Mouse (Mus musculus) layer of hippocampus, adult 9-11 months (tissue): ENCODE data around the gene Aldh4a1.

Source experiments
- DNase-seq: peaks from one replicate; pipeline ENCODE4 v3.0.0; 2022

The Aldh4a1 gene

DNA sequence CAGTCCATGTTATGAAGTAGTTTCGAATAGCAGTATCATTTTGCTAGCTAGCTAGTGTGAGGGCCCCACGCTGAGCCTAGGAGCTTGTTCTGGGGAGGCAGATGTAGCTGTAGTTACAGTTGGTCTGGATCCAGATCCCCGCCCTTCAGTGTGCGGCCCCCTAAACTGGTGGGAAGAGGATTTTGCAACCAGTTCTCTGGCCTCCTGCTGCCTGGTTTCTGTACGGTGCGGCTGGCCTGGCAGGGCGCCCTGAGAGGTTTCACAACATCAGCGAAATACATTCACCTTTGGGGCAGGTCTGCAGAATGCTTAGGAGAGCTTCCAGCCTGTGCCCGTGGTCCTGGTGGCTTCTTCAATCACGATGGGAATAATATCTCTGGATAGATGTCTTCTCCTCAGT, 2.0 kb downstream of the Aldh4a1 start:
- DNase-seq, result peak; percentile 39

DNA sequence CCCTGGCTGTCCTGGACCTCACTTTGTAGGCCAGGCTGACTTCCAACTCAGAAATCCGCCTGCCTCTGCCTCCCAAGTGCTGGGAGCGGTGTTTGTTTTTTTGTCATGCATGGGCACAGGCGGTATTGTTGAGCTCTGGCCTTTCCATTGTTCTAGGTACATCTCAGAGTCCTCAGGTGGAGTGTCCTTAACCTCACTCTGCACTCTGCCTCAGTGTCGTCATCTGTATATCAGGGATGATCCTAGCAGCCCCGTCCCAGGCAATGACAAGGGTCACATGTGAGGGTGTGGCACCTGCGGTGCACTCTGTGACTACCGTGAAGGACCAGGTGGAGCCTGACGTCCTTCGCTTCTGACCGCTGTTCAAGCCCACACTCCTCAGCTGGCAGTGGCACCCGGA, 4.7 kb downstream of the Aldh4a1 start:
- DNase-seq, result no peak

DNA sequence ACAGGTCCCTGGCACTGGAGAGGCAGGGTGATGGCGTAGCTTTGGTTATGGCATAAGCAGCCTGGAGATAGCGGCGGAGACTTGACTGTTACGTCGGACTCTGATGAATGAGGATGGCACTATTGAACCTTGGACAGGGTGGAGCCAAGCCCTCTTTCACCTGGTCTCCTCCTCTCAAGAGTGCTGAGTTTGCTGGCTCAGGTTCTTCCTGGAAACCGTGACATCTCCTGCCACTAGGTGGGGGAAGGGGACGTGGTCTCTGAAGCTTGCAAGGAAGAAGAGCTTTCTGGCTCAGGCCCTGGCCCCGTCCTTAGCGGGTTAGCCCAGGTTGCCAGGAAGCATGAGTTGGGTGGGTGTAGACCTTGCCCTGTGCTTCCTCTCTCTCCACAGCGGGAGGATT, 7.5 kb downstream of the Aldh4a1 start:
- no peak for DNase-seq

DNA sequence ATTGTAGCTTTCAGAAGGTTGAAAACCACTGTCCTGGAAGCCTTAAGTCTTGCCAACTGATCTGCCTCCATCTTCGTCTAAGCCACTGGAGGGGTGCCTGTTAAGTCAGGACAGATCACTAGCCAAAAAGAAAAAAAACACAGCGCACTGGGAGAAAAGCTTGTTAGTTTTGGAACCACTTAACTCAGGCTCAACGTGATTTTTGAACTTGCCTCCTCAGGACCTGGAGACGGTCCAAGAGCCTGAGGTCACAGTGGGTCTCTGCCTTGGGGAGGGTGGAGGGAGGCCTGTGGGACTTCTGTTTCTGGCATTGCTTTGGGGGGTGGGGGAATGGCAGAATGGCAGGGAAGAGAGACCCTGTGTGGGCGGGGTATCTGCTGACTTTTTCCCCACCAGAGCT, 8.5 kb downstream of the Aldh4a1 start:
- no peak for DNase-seq

DNA sequence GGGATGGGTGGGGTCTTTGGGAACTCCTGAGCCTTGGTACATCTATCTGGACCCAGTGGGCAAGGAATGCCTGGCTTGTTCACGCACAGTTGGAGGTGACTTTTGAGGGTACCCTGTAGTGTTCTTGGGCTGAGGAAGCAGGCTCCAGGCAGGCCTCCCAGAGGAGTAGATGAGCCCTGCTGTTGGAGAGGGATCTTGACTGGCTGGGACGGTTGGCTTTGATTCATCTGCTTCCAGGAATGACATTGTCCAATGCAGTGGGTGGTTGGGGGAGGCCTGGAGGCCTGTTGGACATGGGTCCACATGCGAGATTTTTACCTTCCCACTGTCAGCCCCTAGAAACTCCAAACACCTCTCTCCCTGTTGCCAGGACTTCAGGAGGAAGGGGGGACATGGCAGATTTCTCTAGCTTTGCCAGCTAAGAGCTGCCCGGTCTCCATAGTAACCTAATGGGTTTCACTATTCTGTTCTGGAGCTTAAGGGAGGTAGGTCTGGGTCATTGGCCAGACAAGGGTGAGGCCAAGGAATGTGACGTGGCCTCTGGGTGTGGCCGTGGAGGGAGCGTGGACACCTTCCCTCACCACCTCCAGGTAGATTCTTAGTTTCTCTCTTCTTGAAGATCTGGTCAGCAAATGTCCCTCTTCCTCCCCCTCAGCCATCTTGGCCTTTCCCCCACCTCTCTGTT, 9.0 kb downstream of the Aldh4a1 start:
- no peak for DNase-seq

DNA sequence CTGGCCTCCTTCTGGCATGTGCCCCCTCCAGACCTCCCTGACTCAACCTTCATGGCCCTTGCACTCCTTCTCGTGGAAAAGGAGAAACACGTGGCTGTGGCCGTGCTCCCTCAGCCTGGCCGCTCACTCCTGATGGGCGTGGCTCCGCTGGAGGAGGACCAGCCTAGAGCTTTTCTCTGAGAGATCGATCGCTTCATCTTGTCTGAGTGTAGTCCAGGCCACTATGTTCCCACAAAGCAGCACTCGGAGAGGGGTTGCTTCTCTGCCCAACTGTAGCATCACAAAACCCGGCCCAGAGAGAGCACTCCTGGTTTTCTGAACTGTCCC, 9.6 kb downstream of the Aldh4a1 start:
- no peak for DNase-seq

DNA sequence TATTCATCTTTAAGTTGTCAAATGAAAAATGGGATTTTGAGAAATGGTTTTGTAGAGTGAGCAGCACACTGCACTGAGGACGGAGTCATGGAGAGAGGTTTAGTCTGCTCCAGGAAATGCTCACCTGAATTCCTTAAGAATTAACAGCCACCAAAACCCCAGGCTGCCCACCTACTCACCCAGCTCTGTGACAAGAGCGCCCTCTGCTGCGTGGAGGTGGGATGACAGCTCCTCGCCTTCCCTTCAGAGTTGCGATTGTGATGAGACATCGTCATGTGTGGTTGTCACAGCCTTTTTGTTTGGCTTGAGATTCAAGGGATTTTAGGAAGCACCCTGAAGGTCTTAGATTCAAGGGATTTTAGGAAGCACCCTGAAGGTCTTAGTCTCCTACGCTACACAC, 13.7 kb downstream of the Aldh4a1 start:
- DNase-seq, result peak; percentile 44

DNA sequence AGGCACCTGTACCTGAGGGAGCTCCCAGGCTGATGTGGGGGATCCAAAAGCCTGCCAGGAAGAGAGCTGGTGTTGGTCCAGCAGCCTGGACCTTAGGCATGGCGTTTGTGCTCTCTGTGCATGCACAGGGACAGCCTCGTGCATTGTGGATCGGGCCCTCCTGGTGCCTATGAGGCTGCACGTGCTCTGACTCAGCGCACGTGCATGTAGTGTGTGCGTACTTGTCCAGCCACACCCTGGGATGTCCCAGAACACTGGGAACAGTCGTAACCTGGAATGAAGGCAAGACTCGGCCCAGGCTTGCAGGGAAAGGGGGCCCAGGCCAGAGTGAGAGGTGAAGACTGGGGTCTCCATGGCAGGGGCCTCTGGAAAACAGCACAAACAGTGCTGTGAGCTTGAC, 15.2 kb downstream of the Aldh4a1 start:
- DNase-seq, result no peak

DNA sequence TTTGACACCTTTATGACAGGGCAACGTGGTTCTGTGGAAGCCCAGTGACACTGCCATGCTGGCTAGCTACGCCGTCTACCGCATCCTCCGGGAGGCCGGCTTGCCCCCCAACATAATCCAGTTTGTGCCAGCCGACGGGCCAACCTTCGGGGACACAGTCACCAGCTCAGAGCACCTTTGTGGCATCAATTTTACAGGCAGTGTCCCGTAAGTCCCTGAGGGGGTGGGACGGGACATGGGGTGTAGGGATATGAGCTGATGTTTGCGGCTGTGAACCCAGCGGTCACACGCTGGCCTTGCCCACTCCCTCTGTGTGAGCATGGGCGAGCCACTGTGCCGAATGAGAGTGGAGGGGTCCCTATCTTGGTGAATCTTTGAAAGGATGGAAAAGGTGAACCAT, 15.7 kb downstream of the Aldh4a1 start:
- no peak for DNase-seq

DNA sequence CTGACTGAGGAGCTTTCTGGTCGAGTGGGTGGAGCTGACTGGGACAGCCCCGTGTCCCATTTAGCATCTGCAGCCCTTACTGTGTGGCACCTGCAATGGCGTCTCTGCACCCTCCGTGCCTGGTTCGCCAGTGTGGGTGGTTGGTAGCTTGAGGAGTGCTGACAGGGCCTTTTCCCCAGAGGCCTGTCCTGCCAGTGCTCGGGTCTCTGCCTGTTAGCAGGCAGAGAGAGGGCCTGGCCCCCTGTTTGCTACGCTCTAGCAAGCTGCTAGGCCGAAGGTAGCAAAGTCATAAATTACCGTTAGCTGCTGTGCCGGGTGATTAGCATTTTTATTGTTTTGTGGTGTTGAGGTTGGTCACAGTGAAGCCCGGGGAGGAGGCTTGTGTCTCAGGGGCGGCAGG, 17.1 kb downstream of the Aldh4a1 start:
- no peak for DNase-seq

DNA sequence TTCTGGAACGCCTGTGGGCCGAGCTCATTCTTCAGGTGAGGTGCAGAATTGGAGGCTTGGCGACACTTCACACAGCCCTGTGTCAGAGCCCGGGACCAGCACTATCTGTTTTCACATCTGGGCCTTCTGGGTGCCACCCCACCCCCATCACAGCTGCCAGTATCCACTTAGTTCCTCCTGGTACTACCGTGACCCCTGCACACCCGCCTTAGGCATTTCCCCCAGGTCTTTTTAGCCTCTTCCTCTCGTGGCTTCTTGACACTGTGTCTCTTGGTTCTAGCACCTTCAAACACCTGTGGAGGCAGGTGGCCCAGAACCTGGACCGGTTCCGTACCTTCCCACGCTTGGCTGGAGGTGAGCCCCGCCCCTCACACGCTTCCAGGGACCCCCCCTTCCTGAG, 17.7 kb downstream of the Aldh4a1 start:
- no peak for DNase-seq

DNA sequence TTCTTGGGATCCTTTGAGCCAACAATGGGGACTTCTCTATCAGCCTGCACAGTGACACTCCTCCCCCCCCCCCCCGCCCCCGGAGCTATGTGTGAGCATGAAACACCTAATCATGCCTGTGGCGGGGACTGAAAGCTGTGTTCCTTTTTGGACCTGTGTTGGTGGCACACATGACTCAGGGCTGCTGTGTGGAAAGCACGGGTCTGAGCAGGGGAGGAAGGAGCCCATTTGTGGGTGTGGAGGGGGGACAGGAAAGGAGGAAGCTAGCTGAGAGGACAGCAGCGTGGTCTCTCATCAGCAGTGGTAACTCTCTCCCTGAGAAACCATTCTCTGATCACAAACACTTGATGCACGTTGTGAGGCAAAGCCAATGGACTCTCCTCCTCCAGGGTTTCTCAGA, 18.1 kb downstream of the Aldh4a1 start:
- DNase-seq, result no peak

DNA sequence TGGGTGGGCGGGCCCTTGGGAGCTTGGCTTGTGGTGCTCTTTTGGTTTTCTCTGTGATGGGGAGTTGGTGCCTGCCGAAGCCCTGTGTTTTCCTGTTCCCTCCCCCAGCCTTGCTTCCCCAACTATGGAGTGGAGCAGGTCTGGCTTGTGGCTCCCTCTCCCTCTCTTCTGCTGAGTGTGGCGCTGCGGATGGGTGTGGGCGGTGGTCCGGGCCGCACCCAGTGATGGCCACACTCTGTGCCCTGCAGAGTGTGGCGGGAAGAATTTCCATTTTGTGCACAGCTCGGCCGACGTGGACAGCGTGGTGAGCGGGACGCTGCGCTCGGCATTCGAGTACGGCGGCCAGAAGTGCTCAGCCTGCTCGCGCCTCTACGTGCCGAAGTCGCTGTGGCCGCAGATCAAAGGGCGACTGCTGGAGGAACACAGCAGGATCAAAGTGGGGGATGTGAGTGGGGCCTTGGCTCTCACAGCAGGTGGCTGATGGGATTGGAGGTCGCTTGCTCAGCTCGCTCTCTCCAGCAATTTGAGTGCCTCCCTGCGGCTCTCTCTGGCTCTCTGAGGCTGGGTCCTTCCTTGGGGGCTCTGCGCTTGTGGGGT, 19.3 kb downstream of the Aldh4a1 start:
- no peak for DNase-seq

DNA sequence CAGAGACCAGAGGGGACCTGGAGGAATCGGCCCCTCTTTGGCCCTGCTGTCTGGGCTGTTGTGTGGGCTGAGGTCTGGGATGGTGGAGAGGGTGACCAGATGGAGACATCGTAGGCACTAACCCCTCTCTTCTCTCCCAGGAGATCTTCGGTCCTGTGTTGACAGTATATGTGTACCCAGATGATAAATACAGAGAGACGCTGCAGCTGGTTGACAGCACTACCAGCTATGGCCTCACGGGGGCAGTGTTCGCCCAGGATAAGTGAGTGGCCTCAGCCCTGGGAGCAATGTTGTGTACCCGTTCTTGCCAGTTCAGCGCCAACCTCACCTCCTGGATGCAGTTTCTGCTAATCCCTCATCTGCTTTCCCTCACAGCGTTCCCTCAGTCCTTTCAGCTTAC, 21.3 kb downstream of the Aldh4a1 start:
- peak; percentile 59 for DNase-seq

DNA sequence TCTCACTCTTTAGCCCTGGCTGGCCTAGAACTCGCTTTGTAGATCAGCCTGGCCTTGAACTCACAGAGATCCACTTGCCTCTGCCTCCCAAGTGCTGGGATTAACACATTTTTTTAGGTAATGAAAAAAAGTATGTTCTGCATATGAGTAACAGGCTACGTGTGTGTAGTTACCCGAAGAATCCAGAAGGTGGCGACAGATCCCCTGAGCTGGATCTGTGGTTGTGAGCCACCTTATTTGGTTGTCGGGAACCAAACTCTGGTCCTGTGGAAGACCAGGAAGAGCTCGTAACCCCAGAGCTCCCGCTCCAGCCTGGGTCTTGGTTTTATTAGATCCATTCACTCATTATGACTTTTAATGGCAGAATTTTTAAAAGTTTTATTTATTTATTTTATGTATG, 24.2 kb downstream of the Aldh4a1 start:
- DNase-seq, result no peak

DNA sequence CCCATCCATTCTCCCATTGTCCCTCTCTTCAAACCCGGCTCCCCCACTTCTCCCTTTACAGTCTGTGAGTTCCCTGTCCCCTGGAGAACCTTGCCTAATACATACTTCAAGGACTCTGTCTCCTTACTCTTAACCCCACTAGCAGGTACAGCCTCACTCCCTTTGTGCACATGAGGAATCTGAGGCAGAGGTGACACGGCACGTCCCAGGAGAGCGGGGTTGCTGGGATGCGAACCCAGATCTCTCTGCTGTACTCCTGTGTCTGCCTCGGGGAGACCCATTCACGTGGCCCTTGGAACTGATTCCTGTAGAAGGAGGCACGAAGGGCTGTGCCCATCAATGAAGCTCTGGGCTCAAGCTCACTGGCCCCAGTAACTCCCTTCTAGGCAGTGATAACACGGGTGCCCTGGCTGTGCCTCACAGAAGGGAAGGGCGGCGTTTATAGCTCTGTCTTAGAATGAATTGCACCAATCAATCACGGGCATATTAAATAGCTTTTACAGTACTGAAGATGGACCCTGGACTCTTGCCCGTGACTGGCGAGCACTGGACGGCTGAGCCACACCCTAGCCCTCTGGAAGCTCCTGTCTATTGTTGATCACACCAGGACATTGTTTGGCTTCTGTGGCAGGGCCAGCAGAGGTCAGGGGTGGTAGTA, 27.5 kb downstream of the Aldh4a1 start:
- no peak for DNase-seq

DNA sequence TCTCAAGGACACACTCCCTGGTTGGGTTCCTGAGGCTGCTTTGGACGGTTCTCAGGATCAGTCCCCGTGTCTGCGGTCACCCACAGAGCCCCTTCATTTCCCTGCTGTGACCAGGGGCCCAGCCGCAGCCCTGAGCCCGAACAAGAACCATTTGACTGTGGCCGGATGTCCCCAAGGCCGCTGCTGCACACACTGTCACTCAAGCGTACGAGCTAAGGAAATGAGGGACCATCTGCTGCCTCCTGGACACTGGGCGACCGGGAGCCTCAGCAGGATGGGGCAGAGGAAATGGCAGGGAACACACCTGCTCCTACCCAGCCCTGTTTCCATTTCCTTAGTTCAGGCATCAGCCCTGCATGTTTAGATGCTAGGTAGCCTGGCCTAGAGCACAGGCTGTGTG, 28.2 kb downstream of the Aldh4a1 start:
- DNase-seq, result no peak

DNA sequence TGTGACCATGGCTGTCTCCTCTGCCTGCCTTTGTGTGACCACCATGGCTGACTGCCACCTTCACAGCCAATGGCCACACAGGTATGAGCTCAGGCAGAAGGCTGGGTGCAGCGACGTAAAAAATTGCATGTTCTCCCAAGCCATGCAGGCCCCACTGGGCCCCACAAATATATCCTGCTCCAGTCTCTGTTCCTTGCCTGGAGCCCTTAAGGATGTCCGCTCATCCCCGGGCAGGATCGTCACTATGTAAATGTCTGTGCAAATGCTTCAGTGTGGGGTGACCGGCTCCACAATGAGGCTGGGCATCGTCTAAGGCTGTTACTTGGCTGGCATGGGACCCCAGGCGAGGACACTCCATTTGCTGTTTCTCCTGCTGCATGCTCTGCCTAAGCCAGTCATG, 30.6 kb downstream of the Aldh4a1 start, which contains the start of gene Tas1r2:
Tas1r2 (plus strand) TSS at position 301 of the 400 bp plus-strand sequence.
- no peak for DNase-seq

DNA sequence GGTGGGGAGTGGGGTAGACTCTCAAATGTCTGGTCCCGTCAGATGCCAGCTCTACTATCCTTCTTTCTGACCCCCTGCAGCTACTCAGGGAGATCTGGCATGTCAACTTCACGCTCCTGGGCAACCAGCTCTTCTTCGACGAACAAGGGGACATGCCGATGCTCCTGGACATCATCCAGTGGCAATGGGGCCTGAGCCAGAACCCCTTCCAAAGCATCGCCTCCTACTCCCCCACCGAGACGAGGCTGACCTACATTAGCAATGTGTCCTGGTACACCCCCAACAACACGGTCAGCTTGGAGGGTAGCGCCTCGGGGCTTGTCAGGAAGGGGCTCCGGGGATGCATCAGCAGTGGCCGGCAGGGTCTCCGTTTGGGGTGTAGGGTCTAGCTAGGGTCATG, 39.2 kb downstream of the Aldh4a1 start:
- no peak for DNase-seq

DNA sequence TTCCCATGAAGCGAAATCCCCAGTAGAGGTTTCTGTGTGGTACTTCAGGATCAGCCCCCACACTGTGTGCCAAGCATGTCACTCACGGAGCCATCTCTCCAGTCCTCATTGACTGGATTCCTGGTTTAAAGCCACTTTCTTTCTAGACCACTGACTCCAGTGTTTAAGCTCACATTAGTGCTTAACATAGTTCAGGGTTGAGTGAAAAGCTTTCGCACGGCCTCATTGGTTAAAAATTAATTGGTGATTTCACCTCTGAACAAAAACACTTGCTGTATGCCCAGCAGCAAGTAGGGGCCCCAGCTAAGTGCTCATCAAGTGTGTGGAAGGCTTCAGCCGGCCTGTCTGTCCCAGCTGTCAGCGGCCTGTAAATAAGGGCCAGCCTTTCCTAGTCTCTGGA, 45.0 kb downstream of the Aldh4a1 start:
- DNase-seq, result no peak

DNA sequence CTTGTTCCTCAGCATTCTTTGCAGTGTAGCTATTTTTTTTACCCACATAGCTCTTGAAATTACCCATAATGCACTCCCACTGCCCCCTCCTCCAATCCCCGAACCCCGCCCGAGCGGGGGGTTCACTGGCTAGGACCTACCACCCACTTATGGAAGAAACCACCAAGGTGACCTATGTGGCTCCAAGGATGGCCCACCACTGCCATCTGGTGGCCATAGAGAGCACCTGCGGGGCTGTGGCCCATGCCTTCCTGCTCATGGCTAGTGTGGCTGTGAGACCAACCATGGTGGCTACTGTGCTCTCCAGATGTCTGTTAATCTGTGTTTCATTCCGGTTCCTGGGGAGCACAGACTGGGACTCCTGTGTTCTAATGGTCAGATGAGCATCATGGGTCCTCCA, 47.2 kb downstream of the Aldh4a1 start:
- DNase-seq, result peak; percentile 19

DNA sequence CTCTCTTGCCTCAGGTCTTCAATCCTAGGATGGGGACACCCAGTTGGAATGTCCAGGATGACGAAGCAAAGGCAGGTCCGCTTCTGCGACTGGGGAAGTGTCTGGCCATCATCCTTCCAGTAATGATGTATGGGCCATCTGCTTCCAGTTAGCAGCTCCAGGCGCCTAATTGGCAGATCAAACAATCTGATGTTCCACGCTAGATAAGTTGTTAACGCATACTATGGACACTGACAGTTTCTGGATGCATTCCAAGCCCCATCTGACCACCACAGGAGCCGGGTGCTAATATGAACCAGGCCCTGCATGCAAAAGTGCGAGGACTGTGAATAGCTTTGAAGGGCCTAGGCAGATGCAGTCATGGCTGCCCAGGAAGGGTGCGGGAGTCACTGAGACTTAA, 53.0 kb downstream of the Aldh4a1 start:
- no peak for DNase-seq

DNA sequence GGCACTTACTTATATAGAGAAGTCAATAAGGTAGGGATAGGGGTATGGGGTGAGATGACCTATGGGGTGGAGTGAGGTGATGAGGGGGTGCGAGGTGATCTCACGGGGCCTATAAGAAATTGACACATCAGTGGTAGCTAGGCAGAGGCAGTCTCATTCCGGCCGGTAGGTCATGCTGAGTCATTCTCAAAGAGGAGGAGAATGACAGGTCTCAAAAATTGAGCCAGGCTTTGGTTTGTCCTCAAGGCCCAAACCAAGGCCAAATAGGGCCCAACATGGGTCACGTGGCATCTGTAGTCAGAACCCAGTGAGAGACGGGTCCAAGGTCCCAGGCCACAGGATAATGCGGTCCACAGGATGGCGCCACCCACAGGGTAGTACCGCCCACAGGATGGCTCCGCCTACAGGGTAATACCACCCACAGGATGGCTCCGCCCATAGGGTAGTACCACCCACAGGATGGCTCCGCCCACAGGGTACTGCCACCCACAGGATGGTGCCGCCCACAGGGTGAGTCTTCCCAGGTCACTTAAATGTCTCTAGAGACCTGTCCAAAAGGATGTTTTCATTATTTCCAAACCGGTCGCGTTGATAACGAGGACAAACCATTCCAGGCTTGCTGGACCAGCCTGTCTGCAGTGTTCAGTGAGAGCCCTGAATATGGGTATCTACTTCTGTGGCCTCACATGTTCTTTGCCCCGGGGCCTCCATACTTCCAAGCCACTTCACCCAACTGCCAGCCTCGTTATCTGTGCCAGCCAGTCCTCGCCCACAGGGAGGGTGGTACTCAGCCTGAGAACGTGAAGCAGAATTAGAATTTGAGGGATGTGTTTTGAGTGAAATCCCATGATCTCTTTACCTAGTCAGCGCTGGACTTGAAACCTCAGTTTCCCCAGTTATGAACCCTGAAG, 61.3 kb downstream of the Aldh4a1 start:
- DNase-seq, result no peak

DNA sequence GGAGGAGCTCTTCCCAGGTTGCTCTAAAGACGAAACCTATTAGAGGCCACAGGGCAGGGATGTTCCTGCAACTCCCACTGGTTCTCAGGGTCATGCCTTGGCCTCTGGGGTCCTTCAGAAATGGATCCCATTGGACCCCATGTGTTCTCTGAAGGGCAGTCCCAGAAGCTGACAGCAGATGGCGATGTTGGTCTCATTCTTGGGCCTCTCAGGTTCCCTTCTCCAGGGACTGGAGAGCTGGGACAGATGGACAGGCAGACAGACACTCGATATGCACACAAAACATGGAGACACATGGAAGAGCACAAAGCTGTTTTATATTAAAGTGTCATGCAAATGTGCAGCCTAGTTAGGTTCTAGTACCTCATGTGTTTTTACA, 62.0 kb downstream of the Aldh4a1 start:
- DNase-seq, result peak; percentile 37
